Mouse (Mus musculus): Measurements from ENCODE around the gene Pigv. TPM values are rescaled to one million over a fixed set of nuclear protein-coding genes. Genes with fewer than 3 reads are reported as not detected.
A peak's percentile ranks its signal among the peaks of the same experiment; 100 is the strongest.

Pigv gene
- polyA plus RNA-seq, 1 experiment, result 7.3 TPM

DNA sequence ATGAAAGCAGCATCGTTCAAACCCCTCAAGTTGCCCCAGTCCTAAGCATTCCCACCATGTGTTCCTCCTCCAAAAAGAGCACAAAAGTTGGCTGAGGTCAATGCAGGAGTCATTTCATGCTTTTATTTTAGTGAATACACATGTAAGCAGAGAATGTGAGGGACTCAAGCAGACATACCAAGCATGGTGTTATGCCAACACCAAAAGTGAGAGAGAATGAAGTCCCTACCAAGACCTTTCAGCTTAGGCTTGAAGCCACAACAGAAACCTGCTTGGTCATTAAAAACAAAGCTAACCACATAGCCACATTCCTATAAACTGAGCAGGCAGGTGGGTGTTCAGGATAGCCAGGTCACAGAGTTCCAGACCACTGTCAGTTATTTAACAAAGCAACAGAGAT is 35.0 kb upstream of the Pigv start:
- Histone ChIP-seq H3K79me2 (ENCODE audit: control insufficient read depth, insufficient read depth) (peaks cover 99% of the 10 kb centered on the region), H3K27me3 (ENCODE audit: control insufficient read depth, insufficient read depth, insufficient read length) (no peaks in the 10 kb centered on the region), H3K4me3 (ENCODE audit: insufficient read depth, poor library complexity, severe bottlenecking) (no peak overlapping the region), H3ac (ENCODE audit: control insufficient read depth, insufficient read length, low read depth) (no peak overlapping the region), H3K79me3 (ENCODE audit: low read depth) (peaks cover 39% of the 10 kb centered on the region), H3K36me3 (ENCODE audit: control insufficient read depth, insufficient read depth) (peaks cover 64% of the 10 kb centered on the region)
- TF ChIP-seq MYOG (IDR thresholded peaks at IDR 0.05; ENCODE audit: control insufficient read depth, extremely low read depth, insufficient read length) (no peak), MYOD1 (IDR thresholded peaks at IDR 0.05; ENCODE audit: control insufficient read depth, insufficient read length, low read depth) (no peak), USF1 (IDR thresholded peaks at IDR 0.05; ENCODE audit: low read depth) (no peak), FOSL1 (IDR thresholded peaks at IDR 0.05; ENCODE audit: insufficient read depth, low read length, poor library complexity, severe bottlenecking) (no peak), MAX (IDR thresholded peaks at IDR 0.05) (no peak), CEBPB (IDR thresholded peaks at IDR 0.05; ENCODE audit: low read depth) (no peak), CTCF (IDR thresholded peaks at IDR 0.05; ENCODE audit: control insufficient read depth, insufficient read depth, insufficient read length) (no peak)

GRCm38 (mm10) chr4:133706956-133707355 is 34.5 kb upstream of the Pigv start:
- Histone ChIP-seq H3ac (ENCODE audit: control insufficient read depth, insufficient read length, low read depth) (no peak overlapping the region), H3K36me3 (ENCODE audit: control insufficient read depth, insufficient read depth) (peaks cover 64% of the 10 kb centered on the region)
- TF ChIP-seq USF1 (IDR thresholded peaks at IDR 0.05; ENCODE audit: low read depth) (no peak), CEBPB (IDR thresholded peaks at IDR 0.05; ENCODE audit: low read depth) (no peak), CTCF (IDR thresholded peaks at IDR 0.05; ENCODE audit: control insufficient read depth, insufficient read depth, insufficient read length) (no peak), MYOD1 (IDR thresholded peaks at IDR 0.05; ENCODE audit: control insufficient read depth, insufficient read length, low read depth) (no peak), MYOG (IDR thresholded peaks at IDR 0.05; ENCODE audit: control insufficient read depth, extremely low read depth, insufficient read length) (no peak), FOSL1 (IDR thresholded peaks at IDR 0.05; ENCODE audit: insufficient read depth, low read length, poor library complexity, severe bottlenecking) (no peak), MAX (IDR thresholded peaks at IDR 0.05) (no peak)

GRCm38 (mm10) chr4:133705062-133705461 is 32.6 kb upstream of the Pigv start:
- Histone ChIP-seq H3K36me3 (ENCODE audit: control insufficient read depth, insufficient read depth) (peaks cover 65% of the 10 kb centered on the region), H3K27me3 (ENCODE audit: control insufficient read depth, insufficient read depth, insufficient read length) (no peaks in the 10 kb centered on the region), H3ac (ENCODE audit: control insufficient read depth, insufficient read length, low read depth) (no peak overlapping the region), H3K79me3 (ENCODE audit: low read depth) (peaks cover 34% of the 10 kb centered on the region), H3K4me3 (ENCODE audit: insufficient read depth, poor library complexity, severe bottlenecking) (no peak overlapping the region), H3K79me2 (ENCODE audit: control insufficient read depth, insufficient read depth) (peaks cover 100% of the 10 kb centered on the region)
- no peak for TF ChIP-seq USF1 (IDR thresholded peaks at IDR 0.05; ENCODE audit: low read depth)
- TF ChIP-seq FOSL1 (IDR thresholded peaks at IDR 0.05; ENCODE audit: insufficient read depth, low read length, poor library complexity, severe bottlenecking), result no peak
- no peak for TF ChIP-seq CEBPB (IDR thresholded peaks at IDR 0.05; ENCODE audit: low read depth)
- no peak for TF ChIP-seq MAX (IDR thresholded peaks at IDR 0.05)
- TF ChIP-seq MYOG (IDR thresholded peaks at IDR 0.05; ENCODE audit: control insufficient read depth, extremely low read depth, insufficient read length), result no peak
- TF ChIP-seq MYOD1 (IDR thresholded peaks at IDR 0.05; ENCODE audit: control insufficient read depth, insufficient read length, low read depth), result no peak
- no peak for TF ChIP-seq CTCF (IDR thresholded peaks at IDR 0.05; ENCODE audit: control insufficient read depth, insufficient read depth, insufficient read length)

More at GRCm38 (mm10) chr4:133706956-133707355, 34.5 kb upstream of the Pigv start:
- Histone ChIP-seq H3K79me2 (ENCODE audit: control insufficient read depth, insufficient read depth) (peaks cover 99% of the 10 kb centered on the region), H3K79me3 (ENCODE audit: low read depth) (peaks cover 37% of the 10 kb centered on the region), H3K27me3 (ENCODE audit: control insufficient read depth, insufficient read depth, insufficient read length) (no peaks in the 10 kb centered on the region), H3K4me3 (ENCODE audit: insufficient read depth, poor library complexity, severe bottlenecking) (no peak overlapping the region)

- Histone ChIP-seq H3K4me3 (ENCODE audit: insufficient read depth, poor library complexity, severe bottlenecking) (no peak overlapping the region), H3K79me3 (ENCODE audit: low read depth) (peaks cover 25% of the 10 kb centered on the region), H3K36me3 (ENCODE audit: control insufficient read depth, insufficient read depth) (peaks cover 73% of the 10 kb centered on the region), H3K27me3 (ENCODE audit: control insufficient read depth, insufficient read depth, insufficient read length) (no peaks in the 10 kb centered on the region), H3ac (ENCODE audit: control insufficient read depth, insufficient read length, low read depth) (no peak overlapping the region), H3K79me2 (ENCODE audit: control insufficient read depth, insufficient read depth) (peaks cover 82% of the 10 kb centered on the region)
- TF ChIP-seq FOSL1 (IDR thresholded peaks at IDR 0.05; ENCODE audit: insufficient read depth, low read length, poor library complexity, severe bottlenecking) (no peak), MAX (IDR thresholded peaks at IDR 0.05) (no peak)
Observed at GRCm38 (mm10) chr4:133700905-133701368, 28.5 kb upstream of the Pigv start.

- H3K36me3 ChIP-seq (ENCODE audit: control insufficient read depth, insufficient read depth), result peaks cover 87% of the 10 kb centered on the region
Observed at GRCm38 (mm10) chr4:133695363-133695762, 22.9 kb upstream of the Pigv start.

GRCm38 (mm10) chr4:133690252-133690651 is 17.8 kb upstream of the Pigv start:
- Histone ChIP-seq H3ac (ENCODE audit: control insufficient read depth, insufficient read length, low read depth) (no peak overlapping the region), H3K36me3 (ENCODE audit: control insufficient read depth, insufficient read depth) (peaks cover 97% of the 10 kb centered on the region), H3K79me3 (ENCODE audit: low read depth) (peaks cover 4% of the 10 kb centered on the region), H3K4me3 (ENCODE audit: insufficient read depth, poor library complexity, severe bottlenecking) (no peak overlapping the region), H3K27me3 (ENCODE audit: control insufficient read depth, insufficient read depth, insufficient read length) (no peaks in the 10 kb centered on the region), H3K79me2 (ENCODE audit: control insufficient read depth, insufficient read depth) (peaks cover 11% of the 10 kb centered on the region)
- TF ChIP-seq CEBPB (IDR thresholded peaks at IDR 0.05; ENCODE audit: low read depth) (no peak), USF1 (IDR thresholded peaks at IDR 0.05; ENCODE audit: low read depth) (peak; percentile 15)

More at GRCm38 (mm10) chr4:133695363-133695762, 22.9 kb upstream of the Pigv start:
- Histone ChIP-seq H3K4me3 (ENCODE audit: insufficient read depth, poor library complexity, severe bottlenecking) (no peak overlapping the region), H3K79me3 (ENCODE audit: low read depth) (peaks cover 7% of the 10 kb centered on the region), H3K27me3 (ENCODE audit: control insufficient read depth, insufficient read depth, insufficient read length) (no peaks in the 10 kb centered on the region), H3K79me2 (ENCODE audit: control insufficient read depth, insufficient read depth) (peaks cover 31% of the 10 kb centered on the region), H3ac (ENCODE audit: control insufficient read depth, insufficient read length, low read depth) (no peak overlapping the region)
- TF ChIP-seq CTCF (IDR thresholded peaks at IDR 0.05; ENCODE audit: control insufficient read depth, insufficient read depth, insufficient read length) (no peak), USF1 (IDR thresholded peaks at IDR 0.05; ENCODE audit: low read depth) (no peak), CEBPB (IDR thresholded peaks at IDR 0.05; ENCODE audit: low read depth) (no peak), FOSL1 (IDR thresholded peaks at IDR 0.05; ENCODE audit: insufficient read depth, low read length, poor library complexity, severe bottlenecking) (no peak), MAX (IDR thresholded peaks at IDR 0.05) (no peak), MYOD1 (IDR thresholded peaks at IDR 0.05; ENCODE audit: control insufficient read depth, insufficient read length, low read depth) (no peak), MYOG (IDR thresholded peaks at IDR 0.05; ENCODE audit: control insufficient read depth, extremely low read depth, insufficient read length) (no peak)

Measured in C2C12 (cell line).